Mouse (Mus musculus): ENCODE data around the gene D630045J12Rik. TPM values are rescaled to one million over a fixed set of nuclear protein-coding genes. Genes with fewer than 3 reads are reported as not detected.
A peak's percentile ranks its signal among the peaks of the same experiment; 100 is the strongest.

The D630045J12Rik gene
- total RNA-seq, 1 experiment from 2014 or later: 2.2 TPM

- peak; percentile 18; the same call in 1 of the 2 replicates for ATAC-seq (replicated peaks; ENCODE audit: low read depth, poor library complexity, severe bottlenecking)
Observed at GRCm38 (mm10) chr6:38244167-38244566, 9.6 kb downstream of the D630045J12Rik start.

GRCm38 (mm10) chr6:38242833-38243232, 11.0 kb downstream of the D630045J12Rik start:
- no peak for ATAC-seq (replicated peaks; ENCODE audit: low read depth, poor library complexity, severe bottlenecking)

- ATAC-seq (replicated peaks; ENCODE audit: low read depth, poor library complexity, severe bottlenecking): no peak
Observed at GRCm38 (mm10) chr6:38242295-38242830, 11.4 kb downstream of the D630045J12Rik start.

GRCm38 (mm10) chr6:38241508-38241907, 12.3 kb downstream of the D630045J12Rik start:
- ATAC-seq (replicated peaks; ENCODE audit: low read depth, poor library complexity, severe bottlenecking): no peak

- no peak for ATAC-seq (replicated peaks; ENCODE audit: low read depth, poor library complexity, severe bottlenecking)
Observed at GRCm38 (mm10) chr6:38240618-38241017, 13.2 kb downstream of the D630045J12Rik start.

GRCm38 (mm10) chr6:38238382-38238781, 15.4 kb downstream of the D630045J12Rik start:
- no peak for ATAC-seq (replicated peaks; ENCODE audit: low read depth, poor library complexity, severe bottlenecking)

GRCm38 (mm10) chr6:38235991-38236658, 17.7 kb downstream of the D630045J12Rik start:
- no peak for ATAC-seq (replicated peaks; ENCODE audit: low read depth, poor library complexity, severe bottlenecking)

GRCm38 (mm10) chr6:38233803-38234202, 20.0 kb downstream of the D630045J12Rik start:
- no peak for ATAC-seq (replicated peaks; ENCODE audit: low read depth, poor library complexity, severe bottlenecking)

GRCm38 (mm10) chr6:38232917-38233316, 20.9 kb downstream of the D630045J12Rik start:
- no peak for ATAC-seq (replicated peaks; ENCODE audit: low read depth, poor library complexity, severe bottlenecking)

GRCm38 (mm10) chr6:38231994-38232393, 21.8 kb downstream of the D630045J12Rik start:
- no peak for ATAC-seq (replicated peaks; ENCODE audit: low read depth, poor library complexity, severe bottlenecking)

- ATAC-seq (replicated peaks; ENCODE audit: low read depth, poor library complexity, severe bottlenecking): no peak
Observed at GRCm38 (mm10) chr6:38224079-38224478, 29.7 kb downstream of the D630045J12Rik start.

GRCm38 (mm10) chr6:38219261-38219660, 34.5 kb downstream of the D630045J12Rik start:
- ATAC-seq (replicated peaks; ENCODE audit: low read depth, poor library complexity, severe bottlenecking): no peak

GRCm38 (mm10) chr6:38215448-38216110, 38.2 kb downstream of the D630045J12Rik start:
- ATAC-seq (replicated peaks; ENCODE audit: low read depth, poor library complexity, severe bottlenecking): no peak

GRCm38 (mm10) chr6:38207621-38208020, 46.2 kb downstream of the D630045J12Rik start:
- ATAC-seq (replicated peaks; ENCODE audit: low read depth, poor library complexity, severe bottlenecking): no peak

GRCm38 (mm10) chr6:38206941-38207531, 46.8 kb downstream of the D630045J12Rik start:
- ATAC-seq (replicated peaks; ENCODE audit: low read depth, poor library complexity, severe bottlenecking): no peak

GRCm38 (mm10) chr6:38205375-38205774, 48.4 kb downstream of the D630045J12Rik start:
- ATAC-seq (replicated peaks; ENCODE audit: low read depth, poor library complexity, severe bottlenecking): no peak

GRCm38 (mm10) chr6:38203820-38204219, 50.0 kb downstream of the D630045J12Rik start:
- no peak for ATAC-seq (replicated peaks; ENCODE audit: low read depth, poor library complexity, severe bottlenecking)

- ATAC-seq (replicated peaks; ENCODE audit: low read depth, poor library complexity, severe bottlenecking): no peak
Observed at GRCm38 (mm10) chr6:38202816-38203215, 51.0 kb downstream of the D630045J12Rik start.

- ATAC-seq (replicated peaks; ENCODE audit: low read depth, poor library complexity, severe bottlenecking): no peak
Observed at GRCm38 (mm10) chr6:38201495-38201894, 52.3 kb downstream of the D630045J12Rik start.

GRCm38 (mm10) chr6:38199599-38199998, 54.2 kb downstream of the D630045J12Rik start:
- ATAC-seq (replicated peaks; ENCODE audit: low read depth, poor library complexity, severe bottlenecking): no peak

- ATAC-seq (replicated peaks; ENCODE audit: low read depth, poor library complexity, severe bottlenecking): no peak
Observed at GRCm38 (mm10) chr6:38198727-38199126, 55.1 kb downstream of the D630045J12Rik start.
